Mouse (Mus musculus): ENCODE data around the gene Zfp69.

DNA sequence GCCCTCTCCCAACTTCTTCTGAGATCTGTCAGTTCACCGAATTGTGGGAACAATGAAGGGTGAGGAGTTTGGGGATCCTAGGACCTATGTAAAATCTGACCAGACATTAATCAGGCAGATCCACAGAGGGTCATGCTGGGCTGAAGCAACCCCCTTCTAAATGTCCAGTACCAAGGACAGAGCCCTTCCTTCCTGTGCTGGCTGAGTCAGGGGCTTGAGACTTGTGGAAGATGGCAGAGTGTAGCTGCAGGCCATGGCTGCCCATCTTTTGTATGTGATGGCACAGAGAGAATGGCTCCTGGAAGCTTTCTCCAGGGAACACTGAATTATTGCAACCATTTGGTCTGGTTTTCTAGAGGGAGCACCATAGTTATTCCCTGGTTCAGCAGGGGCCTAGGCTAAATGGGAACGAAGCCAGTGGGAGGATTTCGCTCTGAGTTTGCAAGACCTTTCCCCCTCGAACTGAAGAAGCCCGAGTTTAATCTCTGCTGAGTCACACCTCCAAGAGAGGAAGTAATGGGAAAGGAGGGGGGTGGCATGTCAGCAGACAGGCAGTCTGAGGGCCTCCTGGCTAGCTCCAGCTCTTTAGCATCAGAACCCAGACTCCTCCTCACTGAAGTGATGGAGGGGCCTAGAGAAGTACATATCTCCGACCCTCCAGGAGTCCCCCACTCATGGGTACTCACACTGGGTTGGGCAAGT is 70.6 kb downstream of the Zfp69 start:
- TF ChIP-seq CTCF (conservative IDR thresholded peaks at IDR 0.05 in 1 of 2, IDR thresholded peaks at IDR 0.05 in 1 of 2; ENCODE audit: low read depth in 2 of 2, low read length in 2 of 2): no peak
- no peak for TF ChIP-seq ZMIZ1 (IDR thresholded peaks at IDR 0.05; ENCODE audit: low read depth, low read length)
- TF ChIP-seq GABPA (IDR thresholded peaks at IDR 0.05; ENCODE audit: insufficient replicate concordance, low read depth, low read length): no peak
- TF ChIP-seq MAX (IDR thresholded peaks at IDR 0.05; ENCODE audit: low read length): no peak
- TF ChIP-seq CHD1 (IDR thresholded peaks at IDR 0.05; ENCODE audit: low read depth, low read length): no peak
- no peak for TF ChIP-seq POLR2A (IDR thresholded peaks at IDR 0.05; ENCODE audit: low read depth, low read length)
- TF ChIP-seq MXI1 (IDR thresholded peaks at IDR 0.05; ENCODE audit: low read depth, low read length): no peak
- no peak for TF ChIP-seq USF1 (IDR thresholded peaks at IDR 0.05; ENCODE audit: low read depth, low read length)
- no peak for TF ChIP-seq POLR2AphosphoS2 (IDR thresholded peaks at IDR 0.05; ENCODE audit: low read depth, low read length)

Measured in CH12.LX (cell line).